Mouse (Mus musculus): Measurements from ENCODE around the gene Sectm1b. TPM values are rescaled to one million over a fixed set of nuclear protein-coding genes. Genes with fewer than 3 reads are reported as not detected.

Gene Sectm1b
- polyA plus RNA-seq, 1 experiment from 2014 or later, result 0.72 TPM

- no peak overlapping the region for H3K4me3 ChIP-seq (ENCODE audit: low read depth, low read length)
- ATAC-seq (ENCODE audit: low read depth) (no peak), DNase-seq (ENCODE audit: low spot score) (no peak)
- no peaks in the 10 kb centered on the region for H3K9me3 ChIP-seq (ENCODE audit: control insufficient read depth, low read length)
- no peaks in the 10 kb centered on the region for H3K36me3 ChIP-seq (ENCODE audit: control insufficient read depth, insufficient read depth, low read length)
- no peak overlapping the region for H3K27ac ChIP-seq (replicated peaks; ENCODE audit: low read depth, low read length)
- no peak overlapping the region for H3K4me2 ChIP-seq (ENCODE audit: low read depth, low read length)
- H3K4me1 ChIP-seq (ENCODE audit: control insufficient read depth, insufficient read depth, low read length), result no peaks in the 10 kb centered on the region
- 67% methylated on average over 7 of the region's 7 CpGs for WGBS
- no peaks in the 10 kb centered on the region for H3K27me3 ChIP-seq (replicated peaks; ENCODE audit: control insufficient read depth, insufficient read depth, low read length)
- no peak overlapping the region for H3K9ac ChIP-seq (ENCODE audit: low read depth, low read length)
These were observed 36.4 kb upstream of the Sectm1b start for GRCm38 (mm10) chr11:121099762-121100161.

GRCm38 (mm10) chr11:121092606-121093585 is 29.5 kb upstream of the Sectm1b start:
- Histone ChIP-seq H3K9ac (ENCODE audit: low read depth, low read length) (no peak overlapping the region), H3K36me3 (ENCODE audit: control insufficient read depth, insufficient read depth, low read length) (no peaks in the 10 kb centered on the region), H3K4me1 (ENCODE audit: control insufficient read depth, insufficient read depth, low read length) (no peaks in the 10 kb centered on the region), H3K4me2 (ENCODE audit: low read depth, low read length) (no peak overlapping the region), H3K4me3 (ENCODE audit: low read depth, low read length) (no peak overlapping the region), H3K9me3 (ENCODE audit: control insufficient read depth, low read length) (no peaks in the 10 kb centered on the region), H3K27me3 (replicated peaks; ENCODE audit: control insufficient read depth, insufficient read depth, low read length) (no peaks in the 10 kb centered on the region), H3K27ac (replicated peaks; ENCODE audit: low read depth, low read length) (no peak overlapping the region)
- WGBS, result 91% methylated on average over 14 of the region's 14 CpGs
- no peak for ATAC-seq (ENCODE audit: low read depth)
- DNase-seq (ENCODE audit: low spot score), result no peak

DNA sequence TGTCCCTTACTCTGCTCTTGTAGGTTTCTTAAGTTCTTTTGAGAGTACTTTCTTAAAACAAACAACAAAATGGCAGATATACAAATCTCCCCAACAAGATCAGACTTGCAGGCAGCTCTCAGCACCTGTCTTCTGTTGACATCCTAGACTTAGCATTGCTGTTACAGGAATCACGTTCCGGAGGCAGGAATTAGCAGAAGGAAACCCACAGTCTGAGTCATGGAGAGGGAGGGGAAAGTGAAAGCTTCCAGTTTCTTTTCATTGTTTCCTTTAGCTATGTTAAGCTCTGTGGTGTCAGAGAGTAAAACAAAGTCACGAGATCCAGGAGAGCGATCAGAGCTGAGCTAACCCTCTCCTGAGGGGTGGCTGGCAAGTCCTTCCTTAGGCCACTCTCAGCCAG is 27.6 kb upstream of the Sectm1b start:
- Histone ChIP-seq H3K27me3 (replicated peaks; ENCODE audit: control insufficient read depth, insufficient read depth, low read length) (no peaks in the 10 kb centered on the region), H3K36me3 (ENCODE audit: control insufficient read depth, insufficient read depth, low read length) (no peaks in the 10 kb centered on the region), H3K4me1 (ENCODE audit: control insufficient read depth, insufficient read depth, low read length) (no peaks in the 10 kb centered on the region), H3K9ac (ENCODE audit: low read depth, low read length) (no peak overlapping the region), H3K27ac (replicated peaks; ENCODE audit: low read depth, low read length) (no peak overlapping the region), H3K9me3 (ENCODE audit: control insufficient read depth, low read length) (no peaks in the 10 kb centered on the region), H3K4me3 (ENCODE audit: low read depth, low read length) (no peak overlapping the region), H3K4me2 (ENCODE audit: low read depth, low read length) (no peak overlapping the region)
- DNase-seq (ENCODE audit: low spot score) (peak; percentile 80), ATAC-seq (ENCODE audit: low read depth) (peak; percentile 83; the same call in 1 of the 2 replicates)
- 57% methylated on average over 4 of the region's 4 CpGs for WGBS

DNA sequence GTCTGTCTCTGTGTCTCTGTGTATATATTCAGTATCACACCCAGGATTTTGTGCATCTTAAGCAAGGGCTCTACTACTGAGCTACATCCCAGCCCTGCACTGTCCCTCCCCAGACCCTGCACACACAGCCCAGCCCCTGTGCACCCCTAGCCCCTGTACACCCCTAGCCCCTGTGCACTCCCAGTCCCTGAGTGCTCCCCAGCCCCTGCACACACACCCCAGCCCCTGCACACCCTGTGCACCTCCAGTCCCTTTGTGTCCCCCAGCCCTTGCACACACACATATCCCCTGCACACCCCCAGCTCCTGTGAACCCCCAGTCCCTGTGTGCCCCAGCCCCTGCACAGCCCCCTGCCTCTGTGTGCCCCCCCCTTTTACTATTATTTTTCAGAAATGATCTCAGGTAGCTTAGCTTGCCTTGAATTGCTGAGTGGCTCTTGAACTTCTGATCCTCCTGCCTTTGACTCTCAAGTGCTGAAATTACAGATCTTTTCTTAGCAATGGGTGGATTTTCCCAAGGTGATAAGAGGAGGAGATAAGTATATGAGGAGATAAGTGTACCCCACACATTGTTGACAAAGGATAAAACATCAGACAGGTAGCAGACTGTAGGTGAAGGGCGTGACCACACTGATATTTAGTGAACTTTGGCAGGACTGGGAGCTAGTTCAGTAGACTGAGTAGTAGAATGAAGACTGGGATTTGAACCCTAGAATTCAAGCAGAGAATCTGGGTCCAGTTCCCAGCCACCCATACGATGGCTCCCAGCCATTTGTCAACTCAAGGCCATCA is 26.6 kb upstream of the Sectm1b start:
- no peak overlapping the region for H3K4me2 ChIP-seq (ENCODE audit: low read depth, low read length)
- 88% methylated on average over 2 of the region's 2 CpGs for WGBS
- DNase-seq (ENCODE audit: low spot score), result no peak
- no peaks in the 10 kb centered on the region for H3K4me1 ChIP-seq (ENCODE audit: control insufficient read depth, insufficient read depth, low read length)
- H3K4me3 ChIP-seq (ENCODE audit: low read depth, low read length), result no peak overlapping the region
- no peaks in the 10 kb centered on the region for H3K9me3 ChIP-seq (ENCODE audit: control insufficient read depth, low read length)
- H3K27me3 ChIP-seq (replicated peaks; ENCODE audit: control insufficient read depth, insufficient read depth, low read length), result no peaks in the 10 kb centered on the region
- no peaks in the 10 kb centered on the region for H3K36me3 ChIP-seq (ENCODE audit: control insufficient read depth, insufficient read depth, low read length)
- no peak overlapping the region for H3K9ac ChIP-seq (ENCODE audit: low read depth, low read length)
- ATAC-seq (ENCODE audit: low read depth), result no peak
- H3K27ac ChIP-seq (replicated peaks; ENCODE audit: low read depth, low read length), result no peak overlapping the region

DNA sequence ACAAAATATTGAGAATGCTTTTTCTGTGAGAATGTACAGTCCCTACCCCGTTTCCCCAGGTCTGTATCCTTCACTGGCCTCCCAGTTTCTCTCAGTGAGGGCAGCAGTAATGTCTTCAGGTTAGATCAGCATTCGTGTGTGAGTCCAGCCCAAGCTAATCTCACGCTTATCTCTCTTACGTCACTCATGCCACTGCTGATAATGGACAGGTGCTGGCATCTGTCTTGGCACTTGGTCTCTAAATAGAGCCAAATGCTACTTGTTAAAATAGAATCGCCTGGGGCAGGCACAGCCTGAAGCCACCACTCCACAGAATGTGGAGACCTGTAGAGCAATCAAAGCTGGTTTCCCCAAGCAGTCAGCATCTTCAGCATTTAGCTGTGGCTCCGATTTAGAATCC is 25.6 kb upstream of the Sectm1b start:
- no peak for DNase-seq (ENCODE audit: low spot score)
- Histone ChIP-seq H3K36me3 (ENCODE audit: control insufficient read depth, insufficient read depth, low read length) (no peaks in the 10 kb centered on the region), H3K9ac (ENCODE audit: low read depth, low read length) (no peak overlapping the region), H3K4me2 (ENCODE audit: low read depth, low read length) (no peak overlapping the region), H3K4me3 (ENCODE audit: low read depth, low read length) (no peak overlapping the region), H3K9me3 (ENCODE audit: control insufficient read depth, low read length) (no peaks in the 10 kb centered on the region), H3K27ac (replicated peaks; ENCODE audit: low read depth, low read length) (no peak overlapping the region), H3K27me3 (replicated peaks; ENCODE audit: control insufficient read depth, insufficient read depth, low read length) (no peaks in the 10 kb centered on the region), H3K4me1 (ENCODE audit: control insufficient read depth, insufficient read depth, low read length) (no peaks in the 10 kb centered on the region)
- ATAC-seq (ENCODE audit: low read depth), result no peak
- WGBS, result 67% methylated on average over 6 of the region's 6 CpGs

DNA sequence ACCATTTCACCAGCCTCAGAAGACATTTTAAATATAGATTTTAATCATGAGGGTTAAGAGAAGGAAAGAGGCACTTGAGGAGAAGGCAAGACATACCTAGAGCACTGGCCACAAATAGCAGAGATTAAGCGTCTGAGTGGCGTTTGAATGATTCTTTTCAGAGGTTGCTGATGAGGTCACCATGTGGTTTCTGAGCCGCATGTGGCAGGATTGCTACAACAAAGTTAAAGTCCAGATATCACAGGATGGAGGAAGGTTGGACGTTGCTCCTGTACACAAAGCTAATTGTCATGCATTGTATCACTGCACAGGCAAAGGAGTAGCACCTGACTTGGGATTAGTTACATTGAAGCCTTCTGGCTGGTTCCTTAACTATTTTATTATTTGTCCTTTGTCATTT is 22.9 kb upstream of the Sectm1b start:
- Histone ChIP-seq H3K27me3 (replicated peaks; ENCODE audit: control insufficient read depth, insufficient read depth, low read length) (no peaks in the 10 kb centered on the region), H3K27ac (replicated peaks; ENCODE audit: low read depth, low read length) (no peak overlapping the region), H3K36me3 (ENCODE audit: control insufficient read depth, insufficient read depth, low read length) (no peaks in the 10 kb centered on the region), H3K4me1 (ENCODE audit: control insufficient read depth, insufficient read depth, low read length) (no peaks in the 10 kb centered on the region), H3K9me3 (ENCODE audit: control insufficient read depth, low read length) (no peaks in the 10 kb centered on the region), H3K4me2 (ENCODE audit: low read depth, low read length) (no peak overlapping the region), H3K9ac (ENCODE audit: low read depth, low read length) (no peak overlapping the region), H3K4me3 (ENCODE audit: low read depth, low read length) (no peak overlapping the region)
- ATAC-seq (ENCODE audit: low read depth), result no peak
- DNase-seq (ENCODE audit: low spot score), result no peak
- WGBS, result 45% methylated on average over 4 of the region's 4 CpGs

DNA sequence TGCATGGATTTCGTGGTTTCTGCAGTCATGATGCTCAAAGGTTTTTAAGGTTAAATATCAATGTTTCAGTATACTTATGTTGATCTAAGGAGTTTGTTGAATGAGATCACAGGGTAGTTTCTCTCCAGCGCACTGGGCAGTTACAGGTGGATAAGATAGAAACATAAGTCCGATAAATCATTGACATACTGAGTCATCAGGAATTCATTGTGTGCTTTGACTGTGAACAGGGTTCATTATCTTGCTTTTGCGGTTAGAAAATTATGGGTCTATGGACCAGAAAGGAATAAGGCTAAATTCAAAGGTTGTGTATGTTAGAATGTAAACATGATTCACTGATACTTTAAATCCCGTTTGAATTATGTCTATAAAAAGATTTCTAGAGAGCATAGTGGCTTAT is 21.8 kb upstream of the Sectm1b start:
- H3K9me3 ChIP-seq (ENCODE audit: control insufficient read depth, low read length), result no peaks in the 10 kb centered on the region
- DNase-seq (ENCODE audit: low spot score) (no peak), ATAC-seq (ENCODE audit: low read depth) (no peak)
- H3K4me2 ChIP-seq (ENCODE audit: low read depth, low read length), result no peak overlapping the region
- no peak overlapping the region for H3K9ac ChIP-seq (ENCODE audit: low read depth, low read length)
- H3K27ac ChIP-seq (replicated peaks; ENCODE audit: low read depth, low read length), result no peak overlapping the region
- no peaks in the 10 kb centered on the region for H3K4me1 ChIP-seq (ENCODE audit: control insufficient read depth, insufficient read depth, low read length)
- H3K27me3 ChIP-seq (replicated peaks; ENCODE audit: control insufficient read depth, insufficient read depth, low read length), result no peaks in the 10 kb centered on the region
- H3K36me3 ChIP-seq (ENCODE audit: control insufficient read depth, insufficient read depth, low read length), result no peaks in the 10 kb centered on the region
- H3K4me3 ChIP-seq (ENCODE audit: low read depth, low read length), result no peak overlapping the region
- WGBS, result 70% methylated on average over 5 of the region's 5 CpGs

DNA sequence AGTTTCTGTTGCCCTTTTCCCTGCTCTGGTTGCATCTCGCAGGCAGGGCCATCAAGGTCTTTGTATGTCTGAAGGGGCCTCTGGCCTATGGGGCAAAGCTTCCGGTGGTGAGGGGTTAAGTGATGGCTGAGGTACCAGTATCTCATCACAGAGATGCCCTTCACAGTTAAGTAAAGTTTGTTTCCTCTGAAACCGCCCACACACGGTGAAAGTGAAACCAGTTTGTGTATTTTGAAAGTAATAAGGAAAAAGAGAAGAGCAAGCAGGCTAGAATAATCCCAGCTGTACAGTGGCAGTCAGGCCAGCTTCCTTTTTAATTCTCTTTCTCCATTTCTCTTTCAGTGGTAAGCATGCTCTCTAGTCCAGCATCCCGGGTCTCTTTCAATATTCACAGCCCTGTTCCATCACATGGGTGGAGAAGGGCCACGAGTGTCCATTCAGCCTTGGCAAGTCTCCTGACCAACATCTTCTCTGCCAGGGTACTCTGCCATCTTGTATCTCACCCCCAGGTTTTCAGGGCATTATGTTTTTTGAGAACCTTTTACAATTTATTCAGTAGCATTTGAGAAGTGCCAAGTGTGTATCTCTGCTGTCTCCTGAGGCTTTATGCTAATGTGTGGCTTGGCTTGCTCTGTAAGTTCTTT is 19.6 kb upstream of the Sectm1b start:
- H3K9me3 ChIP-seq (ENCODE audit: control insufficient read depth, low read length), result no peaks in the 10 kb centered on the region
- H3K27ac ChIP-seq (replicated peaks; ENCODE audit: low read depth, low read length), result no peak overlapping the region
- no peaks in the 10 kb centered on the region for H3K27me3 ChIP-seq (replicated peaks; ENCODE audit: control insufficient read depth, insufficient read depth, low read length)
- no peaks in the 10 kb centered on the region for H3K36me3 ChIP-seq (ENCODE audit: control insufficient read depth, insufficient read depth, low read length)
- DNase-seq (ENCODE audit: low spot score), result no peak
- no peak overlapping the region for H3K4me3 ChIP-seq (ENCODE audit: low read depth, low read length)
- H3K9ac ChIP-seq (ENCODE audit: low read depth, low read length), result no peak overlapping the region
- WGBS, result 63% methylated on average over 6 of the region's 6 CpGs
- ATAC-seq (ENCODE audit: low read depth), result no peak
- H3K4me2 ChIP-seq (ENCODE audit: low read depth, low read length), result no peak overlapping the region
- H3K4me1 ChIP-seq (ENCODE audit: control insufficient read depth, insufficient read depth, low read length), result no peaks in the 10 kb centered on the region
